Mouse (Mus musculus): ENCODE data around the gene Prim1. TPM values are rescaled to one million over a fixed set of nuclear protein-coding genes. Genes with fewer than 3 reads are reported as not detected.

Gene Prim1
- 10 to 100 TPM; 18.1 to 73.7 (median 18.2) TPM for polyA plus RNA-seq (2017; shearing (Covaris generic))

DNA sequence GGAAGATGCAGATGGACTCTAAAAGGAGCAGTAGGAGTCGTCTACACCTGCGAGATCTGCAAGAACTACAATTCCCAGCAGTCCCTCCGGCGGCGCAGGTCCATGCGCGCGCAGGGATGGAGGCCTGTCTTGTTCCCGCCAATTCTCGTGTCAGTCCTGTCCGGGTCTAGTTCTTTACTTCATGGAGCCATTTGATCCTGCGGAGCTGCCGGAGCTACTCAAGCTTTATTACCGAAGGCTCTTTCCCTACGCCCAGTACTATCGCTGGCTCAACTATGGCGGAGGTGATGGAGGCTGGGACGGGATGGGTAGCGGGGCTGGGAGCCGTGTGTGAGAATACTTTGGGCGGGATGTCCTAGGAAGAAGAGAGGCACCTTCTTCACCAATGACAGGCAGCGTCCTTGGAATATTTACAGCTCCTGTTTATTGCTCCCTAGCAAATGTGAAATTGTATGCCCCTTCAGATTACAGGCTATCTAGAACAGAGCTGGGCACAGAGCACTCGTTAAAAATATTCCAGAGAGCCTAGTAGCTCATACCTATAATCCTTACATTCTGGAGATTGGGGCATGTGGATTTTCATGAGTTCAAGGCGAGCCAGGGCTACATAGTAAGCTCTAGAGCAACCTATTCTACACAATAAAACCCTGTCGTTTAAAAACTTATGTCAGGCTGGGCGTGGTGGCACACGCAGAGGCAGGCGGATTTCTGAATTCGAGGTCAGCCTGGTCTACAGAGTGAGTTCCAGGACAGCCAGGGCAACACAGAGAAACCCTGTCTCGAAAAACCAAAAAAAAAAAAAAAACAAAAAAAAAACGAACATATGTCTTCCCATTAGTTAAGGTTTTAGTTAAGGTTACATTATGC is at the start of gene Prim1:
Prim1 (plus strand) TSS at position 101 of the 867 bp plus-strand sequence.
- ATAC-seq = peak; percentile 98

DNA sequence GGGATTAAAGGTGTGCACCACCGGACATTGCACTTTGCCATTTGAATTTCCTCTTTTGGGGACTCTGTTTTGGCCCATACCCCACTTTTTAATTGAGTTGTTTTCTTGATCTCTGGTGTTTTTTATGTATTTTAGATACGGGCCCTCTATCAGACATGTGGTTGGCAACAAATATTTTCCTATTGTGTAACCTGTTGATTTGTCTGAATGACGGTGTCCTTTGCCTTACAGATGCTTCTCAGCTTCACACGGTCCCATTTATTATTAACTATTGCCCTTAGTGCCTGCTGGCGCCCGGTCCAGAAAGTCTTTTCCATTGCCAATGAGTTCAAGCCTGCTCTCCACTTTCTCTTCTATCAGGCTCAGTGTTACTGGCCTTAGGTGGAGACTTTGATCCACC is 48.5 kb upstream of the Prim1 start:
- no peak for ATAC-seq

GRCm38 (mm10) chr10:127969820-127970219 is 45.1 kb upstream of the Prim1 start:
- ATAC-seq = no peak

GRCm38 (mm10) chr10:127970359-127970831 is 44.6 kb upstream of the Prim1 start:
- no peak for ATAC-seq

DNA sequence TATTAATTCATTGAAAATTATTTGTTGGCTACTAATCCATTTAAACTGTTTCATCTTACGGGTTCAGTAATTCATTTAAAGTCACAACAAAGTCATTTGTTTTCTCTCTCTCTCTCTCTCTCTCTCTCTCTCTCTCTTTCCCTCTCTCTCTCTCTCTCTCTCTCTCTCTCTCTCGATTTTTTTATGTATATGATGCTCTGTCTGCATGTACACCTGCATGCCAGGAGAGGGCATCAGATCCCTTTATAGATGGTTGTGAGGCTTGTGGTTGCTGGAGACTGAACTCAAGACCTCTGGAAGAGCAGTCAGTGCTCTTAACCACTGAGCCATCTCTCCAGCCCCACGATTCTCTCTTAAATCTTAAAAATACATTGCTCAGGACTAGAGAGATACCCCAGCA is 43.8 kb upstream of the Prim1 start:
- ATAC-seq = no peak

DNA sequence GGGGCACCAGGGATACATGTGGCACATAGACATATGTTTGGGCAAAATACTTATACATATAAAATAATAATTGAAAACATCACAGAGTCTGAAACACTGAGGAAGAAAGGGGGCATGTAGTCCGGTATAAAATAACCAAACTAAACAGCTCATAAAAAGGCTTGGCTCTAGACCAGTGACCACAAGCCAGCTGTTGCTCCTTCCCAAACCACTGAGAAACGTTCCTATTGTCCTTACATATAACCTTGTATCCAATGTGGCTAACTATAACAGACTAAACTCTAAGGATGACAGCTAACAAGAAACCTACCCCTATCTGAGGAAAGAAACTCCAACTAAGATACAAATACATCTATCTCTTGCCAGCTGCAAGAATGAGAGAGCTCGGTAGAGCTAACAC is 40.9 kb upstream of the Prim1 start:
- ATAC-seq = no peak

DNA sequence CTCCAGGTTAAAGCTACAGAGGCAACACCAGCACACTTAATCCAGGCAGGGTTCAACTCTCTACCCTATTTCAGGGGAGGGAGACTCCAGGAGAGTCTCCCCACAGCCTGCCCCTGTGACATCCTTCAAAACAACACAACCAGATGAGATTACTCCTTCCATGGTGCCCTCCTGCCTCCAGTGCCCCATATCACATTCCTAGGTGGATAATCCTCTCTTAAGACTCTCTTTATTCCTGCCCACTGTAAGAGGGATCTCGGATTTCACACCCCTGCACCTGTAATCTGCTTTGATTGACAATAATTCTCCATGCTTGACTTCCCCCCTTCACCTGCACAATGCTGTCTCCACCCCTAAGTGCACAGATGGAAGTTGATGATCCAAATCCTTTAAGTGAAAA is 39.5 kb upstream of the Prim1 start:
- ATAC-seq = no peak

- no peak for ATAC-seq
These were observed 30.3 kb upstream of the Prim1 start for GRCm38 (mm10) chr10:127984650-127985049.

GRCm38 (mm10) chr10:127985601-127986000 is 29.4 kb upstream of the Prim1 start:
- ATAC-seq = no peak

GRCm38 (mm10) chr10:127996690-127997089 is 18.3 kb upstream of the Prim1 start:
- no peak for ATAC-seq

GRCm38 (mm10) chr10:127998260-127998659 is 16.7 kb upstream of the Prim1 start:
- no peak for ATAC-seq

DNA sequence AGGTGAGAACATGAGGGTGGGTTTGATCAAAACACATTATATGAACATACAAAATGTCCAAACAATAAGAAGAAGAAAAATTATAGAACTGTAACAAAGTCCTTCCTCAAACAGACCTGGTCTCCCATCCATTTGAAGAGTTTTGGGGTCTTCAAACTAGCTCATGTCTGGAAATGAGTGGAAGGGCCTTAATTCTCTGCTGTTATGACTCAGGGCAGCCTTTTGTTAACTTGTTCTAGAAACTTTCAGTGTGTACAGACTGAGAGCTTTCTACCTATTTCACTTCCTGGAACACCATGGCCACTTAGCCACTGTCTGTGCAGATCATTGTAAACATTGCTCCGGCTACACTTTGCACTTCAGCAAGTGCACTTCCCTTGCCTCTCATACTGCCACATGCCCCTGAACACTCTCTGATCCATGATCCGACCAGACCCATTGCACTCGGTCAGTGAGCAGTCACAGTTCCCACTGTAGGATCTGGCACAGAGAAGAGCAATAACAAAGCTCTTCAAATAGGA is 11.6 kb upstream of the Prim1 start:
- ATAC-seq = no peak

- no peak for ATAC-seq
These were observed 10.1 kb upstream of the Prim1 start for GRCm38 (mm10) chr10:128004918-128005317.

DNA sequence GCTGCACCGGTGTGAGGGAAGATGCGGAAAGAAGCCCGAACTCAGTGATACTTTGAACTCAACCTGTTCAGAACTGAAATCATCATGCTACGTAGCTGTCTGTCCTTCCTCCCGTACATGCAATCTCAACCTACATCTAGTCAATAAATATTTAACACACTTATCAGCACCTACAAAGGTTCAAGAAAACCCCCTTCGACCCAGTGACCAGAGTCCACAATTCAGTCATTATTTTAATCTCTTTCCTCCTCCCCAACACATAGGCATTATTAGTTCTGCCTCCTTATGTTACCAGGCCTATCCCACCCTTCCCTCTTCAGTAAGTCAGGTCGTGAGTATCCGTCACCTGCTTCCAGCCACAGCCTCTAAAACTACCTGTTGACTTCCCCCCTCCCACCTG is 9.5 kb upstream of the Prim1 start:
- ATAC-seq = no peak

- ATAC-seq = no peak
These were observed 7.5 kb upstream of the Prim1 start, which contains the start of gene Hsd17b6 for GRCm38 (mm10) chr10:128007446-128007845. Hsd17b6 (minus strand) TSS chr10:128007611.

- peak; percentile 77 for ATAC-seq
These were observed 6.6 kb upstream of the Prim1 start for GRCm38 (mm10) chr10:128008207-128008889.

DNA sequence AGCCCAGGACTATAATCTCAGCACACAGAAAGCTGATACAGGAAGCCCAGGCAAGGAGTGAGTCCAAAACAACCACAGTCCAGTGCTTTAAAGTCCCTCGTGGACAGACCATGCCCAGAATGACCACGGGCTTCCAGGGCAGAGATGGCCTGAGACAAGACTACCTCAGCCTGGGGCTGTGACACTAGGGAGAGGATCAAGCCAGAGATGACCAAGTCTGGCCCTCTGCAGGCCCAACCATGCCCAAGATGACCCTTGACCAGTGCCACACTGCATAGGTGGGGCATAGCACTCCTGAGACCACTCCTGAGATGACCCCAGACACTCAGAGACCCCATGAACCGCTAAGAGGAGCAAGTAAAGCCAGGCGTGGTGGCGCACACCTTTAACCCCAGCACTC is 5.2 kb upstream of the Prim1 start:
- ATAC-seq = no peak

DNA sequence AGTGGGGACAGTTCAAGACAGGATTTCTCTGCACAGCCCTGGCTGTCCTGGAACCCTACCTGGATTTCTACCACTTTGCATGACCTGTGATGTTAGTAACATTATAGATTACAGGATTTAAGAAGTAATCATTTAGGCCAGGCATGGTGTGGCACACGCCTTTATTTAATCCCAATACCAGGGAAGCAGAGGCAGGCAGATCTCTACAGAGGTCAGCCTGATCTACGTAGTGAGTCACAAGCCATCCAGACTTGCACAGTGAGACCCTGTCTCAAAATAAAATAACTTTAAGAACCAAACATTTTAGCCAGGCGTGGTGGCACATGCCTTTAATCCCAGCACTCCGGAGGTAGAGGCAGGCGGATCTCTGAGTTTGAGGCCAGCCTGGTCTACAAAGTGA is 7.2 kb downstream of the Prim1 start:
- no peak for ATAC-seq

DNA sequence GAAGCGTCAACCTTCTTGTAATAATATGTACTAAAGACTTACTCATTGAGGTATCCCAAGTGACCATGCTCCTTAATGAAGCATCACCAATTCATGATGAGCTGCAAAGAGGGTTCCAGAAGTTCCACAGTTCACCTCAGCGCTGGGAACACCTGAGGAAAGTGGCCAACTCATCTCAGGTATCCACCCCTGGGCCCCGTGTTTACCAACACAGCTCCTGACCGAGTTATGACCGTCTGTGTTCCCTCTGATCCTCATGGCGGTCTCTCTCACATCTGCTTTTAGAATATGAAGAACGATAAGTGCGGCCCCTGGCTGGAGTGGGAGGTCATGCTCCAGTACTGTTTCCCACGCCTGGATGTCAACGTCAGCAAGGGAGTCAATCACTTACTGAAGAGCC is 8.5 kb downstream of the Prim1 start:
- ATAC-seq = no peak

DNA sequence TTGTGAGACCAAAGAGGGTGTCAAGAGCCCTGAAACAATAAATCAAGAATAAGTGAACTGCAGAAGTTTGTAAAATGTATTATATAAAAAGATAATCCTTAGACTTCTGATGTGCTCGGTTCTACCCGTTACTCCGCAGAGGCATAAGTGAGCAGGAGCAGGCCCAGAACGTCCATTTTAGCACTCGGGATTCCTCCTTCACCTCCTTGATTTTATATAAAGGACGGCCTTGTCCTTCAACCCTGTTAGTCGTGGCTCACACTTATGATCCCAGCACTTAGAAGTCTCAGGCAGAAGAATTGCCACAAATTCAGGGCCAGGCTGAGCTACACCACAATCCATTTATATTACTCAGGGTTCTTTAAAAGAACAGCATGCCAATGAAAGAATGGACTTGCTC is 15.0 kb downstream of the Prim1 start:
- ATAC-seq = no peak

GRCm38 (mm10) chr10:128030860-128031259 is 15.9 kb downstream of the Prim1 start:
- no peak for ATAC-seq

- ATAC-seq = no peak
These were observed 21.9 kb downstream of the Prim1 start for GRCm38 (mm10) chr10:128036746-128037425.

DNA sequence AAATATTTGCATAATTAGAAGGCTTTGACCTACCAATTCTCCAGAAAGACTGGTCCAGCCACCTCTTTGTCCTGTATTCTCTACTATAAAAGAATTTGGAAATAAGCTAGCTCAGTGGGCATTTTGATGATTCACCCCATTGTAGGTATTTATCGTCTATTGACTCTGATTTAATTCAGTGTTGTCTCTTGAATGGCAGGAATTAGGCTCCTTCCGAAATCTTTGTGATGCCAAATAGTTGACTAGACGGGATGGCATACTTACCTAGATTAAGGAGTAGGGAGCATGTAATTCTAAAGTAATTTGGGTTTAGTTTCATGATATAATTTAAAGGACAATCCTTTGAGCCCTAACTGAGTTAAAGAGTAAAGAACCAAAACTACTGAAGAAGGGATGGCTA is 23.0 kb downstream of the Prim1 start:
- no peak for ATAC-seq

Measured in inflammation-experienced regulatory T-cells, adult 6 months (primary cell).